Mouse (Mus musculus) heart, postnatal 0 days (tissue): ENCODE data around the gene Cldn1.

ENCODE experiments used
- CTCF ChIP-seq: IDR thresholded peaks from 2 replicates; pipeline ENCODE4 v1.5.1; 2016; ENCODE audit warnings: antibody characterized with exemption, control low read depth, low read depth
- EP300 ChIP-seq: IDR thresholded peaks from 2 replicates; pipeline ENCODE4 v1.6.1; 2016; ENCODE audit warnings: antibody characterized with exemption, low read depth

DNA sequence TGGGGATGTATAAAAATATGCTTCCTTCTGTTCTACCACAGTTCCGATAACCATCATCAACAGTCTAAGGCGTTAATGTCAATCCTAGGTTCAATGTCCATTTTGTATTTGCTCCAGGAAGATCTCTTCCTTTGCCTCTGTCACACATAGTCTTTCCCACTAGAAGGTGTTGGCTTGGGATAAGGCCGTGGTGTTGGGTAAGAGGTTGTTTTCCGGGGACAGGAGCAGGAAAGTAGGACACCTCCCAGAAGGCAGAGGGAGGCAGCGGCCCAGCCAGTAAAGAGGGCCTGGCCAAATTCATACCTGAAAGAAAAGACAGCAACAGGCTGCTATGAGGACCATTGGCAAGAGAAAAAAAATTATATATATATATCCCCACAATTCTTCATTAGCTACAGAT lies 12.7 kb downstream of the Cldn1 start:
- TF ChIP-seq EP300 (no peak), CTCF (no peak)
